Mouse (Mus musculus) stomach, postnatal 0 days (tissue): ENCODE results near the gene Slc5a4b.

Source experiments
- CTCF ChIP-seq: IDR thresholded peaks from 2 replicates; pipeline ENCODE4 v1.5.1; 2016; ENCODE audit warnings: antibody characterized with exemption, low read depth, mild to moderate bottlenecking, moderate library complexity
- EP300 ChIP-seq: optimal IDR thresholded peaks from 2 replicates; pipeline ENCODE3; 2016; ENCODE audit warnings: antibody characterized with exemption

GRCm38 (mm10) chr10:76036962-76037361 lies 73.8 kb downstream of the Slc5a4b start:
- TF ChIP-seq CTCF, result no peak
- no peak for TF ChIP-seq EP300
